Mouse (Mus musculus): ENCODE results near the gene Ppp2r3c.

- TF ChIP-seq EP300 (IDR thresholded peaks at IDR 0.05; ENCODE audit: insufficient read depth, low read depth, low read length) (no peak), CTCF (IDR thresholded peaks at IDR 0.05) (peak; percentile 30)
Observed at GRCm38 (mm10) chr12:55344583-55344982, 41.8 kb upstream of the Ppp2r3c start.
